Mouse (Mus musculus): Measurements from ENCODE around the gene Mgat5.

DNA sequence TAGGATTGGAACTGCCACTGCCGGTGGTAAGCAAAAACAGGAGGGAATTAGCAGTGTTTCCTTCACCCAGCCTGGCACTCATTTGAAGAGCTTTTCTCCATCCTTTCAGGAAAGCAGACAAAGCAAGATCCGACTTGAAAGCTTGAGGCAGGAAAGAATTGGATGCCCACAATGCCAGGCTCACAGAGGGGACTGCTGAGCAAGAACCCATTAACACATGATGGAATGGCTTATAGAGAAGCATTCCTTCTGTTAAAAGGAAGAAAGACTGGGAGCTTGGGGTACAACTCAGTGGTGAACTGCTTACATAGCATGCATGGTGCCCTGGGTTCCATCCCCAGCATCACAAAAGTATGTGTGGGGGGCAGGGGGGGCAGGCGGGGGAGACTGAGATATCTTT, 80.2 kb downstream of the Mgat5 start:
- TF ChIP-seq POLR2A (IDR thresholded peaks at IDR 0.05; ENCODE audit: low read depth, low read length), result no peak
- no peak for TF ChIP-seq CTCF (conservative IDR thresholded peaks at IDR 0.05; ENCODE audit: insufficient read depth, insufficient read length, low read depth, low read length)
